Mouse (Mus musculus) T-helper 2 cell (primary cell): ENCODE measurements around the gene Taf1d.
"Not testable (repeated sequence)": the region's sequence is repeated elsewhere in the genome, so short reads cannot be mapped to it uniquely, and the experiment has no call there.

ENCODE experiments used
- in situ Hi-C: fragments of 300-600 bp; cut with MboI, MseI; formaldehyde crosslinking; loops from one replicate; pipeline ENCODE4 v1.15.1; 2025; ENCODE audit warnings: high pct_unique_total_duplicates

The Taf1d gene

GRCm38 (mm10) chr9:15307257-15307656 is 1.2 kb downstream of the Taf1d start:
- in situ Hi-C loops: no loop called here

- in situ Hi-C loops: no loop called here
Observed at GRCm38 (mm10) chr9:15308254-15308653, 2.2 kb downstream of the Taf1d start.

GRCm38 (mm10) chr9:15309425-15309824 is 3.4 kb downstream of the Taf1d start:
- in situ Hi-C loops: no loop called here

GRCm38 (mm10) chr9:15310179-15310578 is 4.2 kb downstream of the Taf1d start:
- in situ Hi-C loops: no loop called here

GRCm38 (mm10) chr9:15312054-15312735 is 6.2 kb downstream of the Taf1d start:
- in situ Hi-C loops: no loop called here

- in situ Hi-C loops: no loop called here
Observed at GRCm38 (mm10) chr9:15313633-15314032, 7.6 kb downstream of the Taf1d start.

- in situ Hi-C loops: no loop called here
Observed at GRCm38 (mm10) chr9:15314619-15315018, 8.6 kb downstream of the Taf1d start.

GRCm38 (mm10) chr9:15316296-15316695 is 10.3 kb downstream of the Taf1d start:
- in situ Hi-C loops: not testable (repeated sequence)

GRCm38 (mm10) chr9:15317223-15318169 is 11.5 kb downstream of the Taf1d start:
- in situ Hi-C loops: no loop called here

- in situ Hi-C loops: no loop called here
Observed at GRCm38 (mm10) chr9:15318170-15318742, 12.2 kb downstream of the Taf1d start.

GRCm38 (mm10) chr9:15337776-15338175 is 31.8 kb downstream of the Taf1d start:
- in situ Hi-C loops: no loop called here

- in situ Hi-C loops: loop anchor here (10.0 kb wide), 1 partner anchor 1535 kb away; no protein-coding TSS in a partner anchor
Observed at GRCm38 (mm10) chr9:15349925-15350324, 43.9 kb downstream of the Taf1d start.

GRCm38 (mm10) chr9:15356916-15357483 is 51.0 kb downstream of the Taf1d start:
- in situ Hi-C loops: no loop called here

GRCm38 (mm10) chr9:15357484-15358275 is 51.7 kb downstream of the Taf1d start, which contains the start of gene Cep295:
Cep295 (minus strand) TSS chr9:15357788.
- in situ Hi-C loops: no loop called here

GRCm38 (mm10) chr9:15364843-15365242 is 58.8 kb downstream of the Taf1d start:
- in situ Hi-C loops: loop anchor here (10.0 kb wide), 1 partner anchor 320 kb away; no protein-coding TSS in a partner anchor

GRCm38 (mm10) chr9:15365856-15366255 is 59.8 kb downstream of the Taf1d start:
- in situ Hi-C loops: loop anchor here (10.0 kb wide), 1 partner anchor 319 kb away; no protein-coding TSS in a partner anchor

- in situ Hi-C loops: loop anchor here (10.0 kb wide), 1 partner anchor 319 kb away; no protein-coding TSS in a partner anchor
Observed at GRCm38 (mm10) chr9:15366260-15366659, 60.2 kb downstream of the Taf1d start.
